Mouse (Mus musculus): Measurements from ENCODE around the gene Gm10944. TPM values are rescaled to one million over a fixed set of nuclear protein-coding genes. Genes with fewer than 3 reads are reported as not detected.

Gm10944 gene
- total RNA-seq (2021): not detected
- long read RNA-seq, experiment 1: 0 reads
- long read RNA-seq, experiment 2: 0 reads

GRCm38 (mm10) chr10:10681048-10681447 lies at the start of gene Gm10944:
Gene Gm10944, plus strand, starts transcription at chr10:10681348.
- no peak for DNase-seq
- intact Hi-C loops (cut with DNase I): no loop called here

GRCm38 (mm10) chr10:10655991-10656390 lies 25.2 kb upstream of the Gm10944 start:
- DNase-seq: no peak
- intact Hi-C loops (cut with DNase I): no loop called here

- intact Hi-C loops (cut with DNase I): no loop called here
- DNase-seq: no peak
Observed at GRCm38 (mm10) chr10:10656621-10657020, 24.5 kb upstream of the Gm10944 start.

- DNase-seq: no peak
- intact Hi-C loops (cut with DNase I): no loop called here
Observed at GRCm38 (mm10) chr10:10659161-10659560, 22.0 kb upstream of the Gm10944 start.

GRCm38 (mm10) chr10:10659976-10660375 lies 21.2 kb upstream of the Gm10944 start:
- DNase-seq: no peak
- intact Hi-C loops (cut with DNase I): no loop called here

- intact Hi-C loops (cut with DNase I): no loop called here
Observed at GRCm38 (mm10) chr10:10688907-10689667, 7.9 kb downstream of the Gm10944 start.

GRCm38 (mm10) chr10:10689668-10690223 lies 8.6 kb downstream of the Gm10944 start:
- intact Hi-C loops (cut with DNase I): no loop called here
- no peak for DNase-seq

More at GRCm38 (mm10) chr10:10688907-10689667, 7.9 kb downstream of the Gm10944 start:
- DNase-seq: peak in 1 of 2 experiments; percentile 16

- DNase-seq: no peak
- intact Hi-C loops (cut with DNase I): no loop called here
Observed at GRCm38 (mm10) chr10:10697497-10697896, 16.3 kb downstream of the Gm10944 start.

- intact Hi-C loops (cut with DNase I): no loop called here
- DNase-seq: no peak
Observed at GRCm38 (mm10) chr10:10700903-10701302, 19.8 kb downstream of the Gm10944 start.

GRCm38 (mm10) chr10:10701326-10701725 lies 20.2 kb downstream of the Gm10944 start:
- DNase-seq: no peak
- intact Hi-C loops (cut with DNase I): no loop called here

- intact Hi-C loops (cut with DNase I): no loop called here
- no peak for DNase-seq
Observed at GRCm38 (mm10) chr10:10708031-10708430, 26.9 kb downstream of the Gm10944 start.

- DNase-seq: no peak
- intact Hi-C loops (cut with DNase I): no loop called here
Observed at GRCm38 (mm10) chr10:10710359-10710758, 29.2 kb downstream of the Gm10944 start.

- no peak for DNase-seq
- intact Hi-C loops (cut with DNase I): no loop called here
Observed at GRCm38 (mm10) chr10:10710837-10711236, 29.7 kb downstream of the Gm10944 start.

GRCm38 (mm10) chr10:10726501-10726900 lies 45.4 kb downstream of the Gm10944 start:
- intact Hi-C loops (cut with DNase I): no loop called here

More at GRCm38 (mm10) chr10:10726501-10726900, 45.4 kb downstream of the Gm10944 start:
- DNase-seq: no peak

Other genes with a start within 250 kb of the Gm10944 start
- gene Adgb, start 209.0 kb upstream of the Gm10944 start, total RNA-seq (2021): under 1 TPM in 1 of 2 experiments, not detected in 1; 0.08 TPM
- gene Rab32, start 123.1 kb upstream of the Gm10944 start, total RNA-seq (2021): 1 to 10 TPM in 1 of 2 experiments, under 1 TPM in 1; 0.89 to 1.2 TPM

Measured in gastrocnemius, postnatal 36 days (tissue).